Mouse (Mus musculus) liver, postnatal 0 days (tissue): ENCODE results near the gene Gpr137c. TPM values are rescaled to one million over a fixed set of nuclear protein-coding genes. Genes with fewer than 3 reads are reported as not detected.

Experiments
- ATAC-seq: fragments of 200-750 bp; cut with Nextera tagmentation; 2 replicates; pipeline ENCODE4 v1.8.0; 2017; ENCODE audit warnings: mild to moderate bottlenecking, moderate library complexity
- DNase-seq: peaks from one replicate; pipeline ENCODE4 v3.0.0-alpha.2; 2016
- H3K27ac ChIP-seq: fragments of 300-500 bp; sonication (generic); 2 replicates; pipeline ENCODE4 v1.5.1; 2014; ENCODE audit warnings: antibody characterized with exemption, moderate library complexity, mild to moderate bottlenecking, low read depth
- H3K27me3 ChIP-seq: fragments of 300-500 bp; sonication (generic); 2 replicates; pipeline ENCODE4 v1.6.1; 2014; ENCODE audit warnings: low read length, control low read depth, mixed read lengths; ENCODE audit not compliant: insufficient read depth
- H3K36me3 ChIP-seq: fragments of 300-500 bp; sonication (generic); replicated peaks from 2 replicates; pipeline ENCODE4 v1.6.1; 2014; ENCODE audit warnings: mild to moderate bottlenecking, control low read depth, low read length, moderate library complexity, mixed read lengths; ENCODE audit not compliant: insufficient read depth
- H3K4me1 ChIP-seq: fragments of 300-500 bp; sonication (generic); 2 replicates; pipeline ENCODE4 v1.6.1; 2014; ENCODE audit warnings: antibody characterized with exemption, mild to moderate bottlenecking, control low read depth; ENCODE audit not compliant: insufficient read depth
- H3K4me2 ChIP-seq: fragments of 300-500 bp; sonication (generic); 2 replicates; pipeline ENCODE4 v1.6.1; 2014; ENCODE audit warnings: low read depth, mild to moderate bottlenecking, low read length, moderate library complexity, mixed read lengths
- H3K4me3 ChIP-seq: fragments of 300-500 bp; sonication (generic); 2 replicates; pipeline ENCODE4 v1.5.1; 2014; ENCODE audit warnings: low read depth, low read length
- H3K9ac ChIP-seq: fragments of 300-500 bp; sonication (generic); replicated peaks from 2 replicates; pipeline ENCODE4 v1.6.1; 2014; ENCODE audit warnings: mild to moderate bottlenecking, moderate library complexity
- H3K9me3 ChIP-seq: fragments of 300-500 bp; sonication (generic); 2 replicates; pipeline ENCODE4 v1.6.1; 2016; ENCODE audit warnings: mild to moderate bottlenecking, control low read depth, low read length, mixed read lengths
- CTCF ChIP-seq: sonication (generic); IDR thresholded peaks from 2 replicates; pipeline ENCODE4 v1.5.1; 2016; ENCODE audit warnings: antibody characterized with exemption, low read depth
- EP300 ChIP-seq: IDR thresholded peaks from 2 replicates; pipeline ENCODE4 v1.6.1; 2016; ENCODE audit warnings: antibody characterized with exemption, low read depth, mild to moderate bottlenecking
- WGBS: fragments of 180-500 bp; shearing (Covaris S2); extraction: QIAGEN DNeasy Blood & Tissue Kit; methylation state at CpG from one replicate; pipeline ENCODE4 v1.1.7; 2014; ENCODE audit not compliant: insufficient replicate concordance; 5-methylcytosine and 5-hydroxymethylcytosine counted together
- polyA plus RNA-seq: library from polyadenylated mRNA; unstranded; fragments of >200 nt; fragmentation: Nextera tagmentation; extraction: Ambion mirVana; gene quantifications from 2 replicates; pipeline ENCODE4 v1.2.1, GENCODE M21; 2015

Gpr137c gene
- polyA plus RNA-seq, 1 experiment from 2014 or later, result 0.66 TPM

DNA sequence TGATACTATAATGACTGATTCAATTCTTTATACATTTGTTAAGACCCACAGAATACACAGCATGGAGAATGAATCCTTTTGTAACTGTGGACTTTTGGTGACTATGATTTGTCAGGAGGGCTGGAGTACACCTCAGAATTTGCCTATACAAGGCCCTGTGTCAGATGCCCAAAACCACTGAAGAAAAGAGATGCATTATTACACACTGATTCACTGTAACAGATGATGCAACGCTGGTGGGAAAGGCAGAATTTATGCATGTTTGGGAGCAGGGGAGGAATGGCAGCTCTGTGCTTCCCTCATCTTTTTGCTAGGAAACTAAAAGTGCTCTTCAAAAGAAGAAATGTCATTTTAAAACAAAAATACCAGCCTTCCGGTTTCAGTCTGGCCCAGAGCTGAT is 28.5 kb upstream of the Gpr137c start:
- H3K36me3 ChIP-seq, result no peaks in the 10 kb centered on the region
- no peak for ATAC-seq
- no peak overlapping the region for H3K4me2 ChIP-seq
- no peak for DNase-seq
- no peaks in the 10 kb centered on the region for H3K4me1 ChIP-seq
- no peak overlapping the region for H3K9ac ChIP-seq
- TF ChIP-seq CTCF (no peak), EP300 (no peak)
- no peaks in the 10 kb centered on the region for H3K27me3 ChIP-seq
- no peaks in the 10 kb centered on the region; the same call in 1 of the 2 replicates for H3K9me3 ChIP-seq
- WGBS, result 69% methylated on average over 2 of the region's 2 CpGs
- H3K4me3 ChIP-seq, result no peak overlapping the region
- H3K27ac ChIP-seq, result no peak overlapping the region

DNA sequence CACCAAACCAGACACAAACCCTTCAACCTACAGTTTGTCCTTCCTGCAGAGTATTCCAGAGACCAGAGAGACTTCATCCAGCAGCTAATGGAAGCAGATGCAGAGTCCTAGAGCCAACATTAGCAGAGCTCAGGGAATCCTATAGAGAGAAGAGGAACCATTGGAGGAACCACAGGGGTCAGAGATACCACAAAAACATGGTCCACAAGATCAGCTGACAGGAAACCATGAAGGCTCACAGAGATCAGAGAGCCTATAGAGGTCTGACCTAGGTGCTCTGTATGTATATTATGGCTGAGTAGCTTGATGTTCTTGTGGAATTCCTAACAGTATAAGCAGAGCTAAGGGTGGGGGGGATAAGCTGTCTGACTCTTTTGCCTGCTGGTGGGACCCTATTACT is 18.9 kb upstream of the Gpr137c start:
- H3K27ac ChIP-seq, result no peak overlapping the region
- H3K4me2 ChIP-seq, result no peak overlapping the region
- H3K9ac ChIP-seq, result no peak overlapping the region
- no peak for DNase-seq
- no peaks in the 10 kb centered on the region for H3K27me3 ChIP-seq
- H3K9me3 ChIP-seq, result no peaks in the 10 kb centered on the region
- no peak overlapping the region for H3K4me3 ChIP-seq
- TF ChIP-seq EP300 (no peak), CTCF (no peak)
- H3K36me3 ChIP-seq, result no peaks in the 10 kb centered on the region
- no peak for ATAC-seq
- no peaks in the 10 kb centered on the region for H3K4me1 ChIP-seq

DNA sequence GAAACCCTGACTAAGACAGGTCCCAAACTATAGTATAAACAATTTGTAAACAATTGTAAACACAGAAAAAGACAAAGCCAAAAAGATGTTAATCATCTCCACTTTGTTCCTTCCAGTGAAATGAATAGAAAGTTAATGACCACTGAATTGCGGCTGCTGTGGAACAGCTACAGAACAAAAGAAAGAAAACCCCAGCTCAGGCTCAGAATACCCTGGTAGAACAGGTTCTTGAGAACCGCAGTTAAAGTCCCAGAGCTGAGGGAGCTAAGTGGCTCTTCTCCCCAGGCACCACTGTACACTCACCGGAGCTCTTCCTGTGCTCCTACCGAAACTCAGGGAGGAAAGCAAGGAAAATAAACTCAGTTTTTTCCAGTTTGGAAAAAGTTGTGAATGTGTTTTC is 8.8 kb upstream of the Gpr137c start:
- Histone ChIP-seq H3K4me3 (no peak overlapping the region), H3K4me2 (no peak overlapping the region), H3K27me3 (no peaks in the 10 kb centered on the region), H3K36me3 (peaks cover 7% of the 10 kb centered on the region; the same call in 1 of the 2 replicates), H3K9me3 (no peaks in the 10 kb centered on the region), H3K27ac (no peak overlapping the region), H3K9ac (no peak overlapping the region), H3K4me1 (no peaks in the 10 kb centered on the region)
- ATAC-seq (no peak), DNase-seq (no peak)
- no peak for TF ChIP-seq EP300
- TF ChIP-seq CTCF, result no peak
- WGBS, result 77% methylated on average over 4 of the region's 4 CpGs

DNA sequence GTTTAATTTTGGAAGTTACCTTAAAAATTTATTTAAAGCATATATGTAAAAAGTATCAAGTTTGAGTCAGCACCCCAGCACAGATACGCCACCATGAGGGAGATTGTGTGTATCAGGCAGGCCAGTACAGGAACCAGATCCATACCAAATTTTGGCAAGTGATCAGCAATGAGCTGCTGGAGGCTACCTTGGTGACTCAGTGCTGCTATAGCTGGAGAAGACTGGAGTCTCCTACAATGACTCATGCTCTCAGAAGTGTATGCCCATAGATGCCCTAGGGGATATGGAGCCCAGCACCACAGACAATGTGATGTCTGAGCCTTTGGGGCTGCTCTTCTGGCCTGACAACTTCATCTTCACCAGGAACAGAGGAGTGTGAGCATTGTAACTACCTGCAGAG is 8.1 kb upstream of the Gpr137c start:
- Histone ChIP-seq H3K4me1 (no peaks in the 10 kb centered on the region), H3K27ac (no peak overlapping the region), H3K4me3 (no peak overlapping the region), H3K9ac (no peak overlapping the region), H3K9me3 (no peaks in the 10 kb centered on the region), H3K4me2 (no peak overlapping the region), H3K27me3 (no peaks in the 10 kb centered on the region), H3K36me3 (peaks cover 7% of the 10 kb centered on the region; the same call in 1 of the 2 replicates)
- WGBS, result 72% methylated on average over 1 of the region's 1 CpGs
- no peak for TF ChIP-seq CTCF
- no peak for TF ChIP-seq EP300
- no peak for ATAC-seq
- no peak for DNase-seq

DNA sequence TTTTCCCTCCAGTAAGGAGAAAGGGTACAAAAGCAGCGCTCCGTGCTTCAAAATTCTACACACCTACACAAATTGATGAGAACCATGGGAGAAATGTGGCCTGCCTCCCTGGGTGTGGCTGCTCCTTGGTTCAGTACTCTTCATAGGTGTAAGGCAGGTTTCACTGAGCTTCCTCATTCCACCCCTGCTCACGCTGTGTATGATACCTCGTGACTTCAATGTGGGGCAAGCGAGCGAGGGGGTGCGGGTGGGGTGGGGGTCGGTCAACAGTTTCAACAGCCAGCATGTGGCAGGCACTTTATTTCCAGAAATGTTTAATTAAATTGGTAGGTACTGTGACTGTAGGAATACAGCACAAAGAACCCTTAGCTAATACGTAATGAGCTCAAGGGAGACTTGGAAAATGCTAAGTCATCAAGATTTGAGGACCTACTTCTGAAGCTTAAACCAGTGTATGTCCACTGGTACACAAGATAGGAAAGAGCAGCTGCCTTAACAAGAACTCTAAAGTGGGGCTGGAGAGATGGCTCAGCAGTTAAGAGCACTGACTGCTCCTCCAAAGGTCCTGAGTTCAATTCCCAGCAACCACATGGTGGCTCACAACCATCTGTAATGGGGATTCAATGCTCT is 2.7 kb upstream of the Gpr137c start:
- Histone ChIP-seq H3K36me3 (no peaks in the 10 kb centered on the region; the same call in 1 of the 2 replicates), H3K4me1 (peaks cover 29% of the 10 kb centered on the region), H3K27me3 (0 out of 2 replicates have a peak, but pooled peaks cover 2% of the 10 kb centered on the region), H3K9ac (no peak overlapping the region), H3K27ac (no peak overlapping the region), H3K4me2 (no peak overlapping the region), H3K9me3 (no peaks in the 10 kb centered on the region), H3K4me3 (no peak overlapping the region)
- TF ChIP-seq EP300 (no peak), CTCF (no peak)
- ATAC-seq (no peak), DNase-seq (no peak)
- WGBS, result 84% methylated on average over 9 of the region's 9 CpGs

DNA sequence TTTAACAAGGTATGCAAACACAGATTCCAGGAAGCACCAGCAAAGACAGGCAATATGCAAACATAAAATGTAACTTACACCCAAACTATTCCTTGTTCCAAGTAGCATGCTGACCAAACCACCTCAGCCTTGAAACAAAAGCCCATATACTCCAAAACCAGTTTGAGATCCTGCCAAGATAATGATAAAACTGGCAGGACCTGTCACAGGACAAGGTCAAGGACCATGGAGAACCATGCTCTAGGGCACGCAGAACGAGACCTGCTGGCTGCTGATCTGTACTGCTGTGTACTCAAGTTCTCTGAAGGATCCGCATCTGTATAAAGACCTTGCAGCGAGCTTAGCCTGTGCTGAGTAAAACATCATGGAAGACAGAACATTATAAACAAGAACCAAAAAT is 1.8 kb upstream of the Gpr137c start:
- Histone ChIP-seq H3K4me2 (no peak overlapping the region), H3K27ac (no peak overlapping the region), H3K9me3 (no peaks in the 10 kb centered on the region), H3K4me1 (peaks cover 29% of the 10 kb centered on the region), H3K27me3 (0 out of 2 replicates have a peak, but pooled peaks cover 2% of the 10 kb centered on the region), H3K9ac (no peak overlapping the region), H3K36me3 (no peaks in the 10 kb centered on the region; the same call in 1 of the 2 replicates), H3K4me3 (no peak overlapping the region)
- TF ChIP-seq EP300 (no peak), CTCF (no peak)
- 72% methylated on average over 4 of the region's 4 CpGs for WGBS
- no peak for DNase-seq
- no peak for ATAC-seq
